Mouse (Mus musculus) kidney, postnatal 0 days (tissue): ENCODE results near the gene Fosb. TPM values are rescaled to one million over a fixed set of nuclear protein-coding genes. Genes with fewer than 3 reads are reported as not detected.

Experiments
- ATAC-seq: fragments of 200-750 bp; cut with Nextera tagmentation; replicated peaks from 2 replicates; pipeline ENCODE4 v1.8.0; 2017; ENCODE audit warnings: low read depth, moderate number of reproducible peaks, moderate TSS enrichment, moderate library complexity; ENCODE audit not compliant: low FRiP score
- DNase-seq: peaks from one replicate; pipeline ENCODE4 v3.0.0-alpha.2; 2016; ENCODE audit warnings: low spot score
- H3K27ac ChIP-seq: fragments of 300-500 bp; sonication (generic); 2 replicates; pipeline ENCODE4 v1.5.1; 2014; ENCODE audit warnings: mild to moderate bottlenecking
- H3K27me3 ChIP-seq: fragments of 300-500 bp; sonication (generic); 2 replicates; pipeline ENCODE4 v1.6.1; 2014; ENCODE audit warnings: low read length, mixed read lengths; ENCODE audit not compliant: insufficient read depth
- H3K36me3 ChIP-seq: fragments of 300-500 bp; sonication (generic); 2 replicates; pipeline ENCODE4 v1.6.1; 2014; ENCODE audit warnings: low read length, mixed read lengths; ENCODE audit not compliant: insufficient read depth
- H3K4me1 ChIP-seq: fragments of 300-500 bp; sonication (generic); replicated peaks from 2 replicates; pipeline ENCODE4 v1.6.1; 2014; ENCODE audit warnings: antibody characterized with exemption, low read length, mixed read lengths; ENCODE audit not compliant: insufficient read depth
- H3K4me2 ChIP-seq: fragments of 300-500 bp; sonication (generic); 2 replicates; pipeline ENCODE4 v1.6.1; 2014; ENCODE audit warnings: mild to moderate bottlenecking, low read length, moderate library complexity, mixed read lengths
- H3K4me3 ChIP-seq: fragments of 300-500 bp; sonication (generic); replicated peaks from 2 replicates; pipeline ENCODE4 v1.5.1; 2014; ENCODE audit warnings: low read depth, low read length
- H3K9ac ChIP-seq: fragments of 300-500 bp; sonication (generic); 2 replicates; pipeline ENCODE4 v1.6.1; 2014; ENCODE audit warnings: low read depth, low read length
- H3K9me3 ChIP-seq: fragments of 300-500 bp; sonication (generic); replicated peaks from 2 replicates; pipeline ENCODE4 v1.6.1; 2016; ENCODE audit warnings: low read length, inconsistent platforms, mixed read lengths
- CTCF ChIP-seq: IDR thresholded peaks from 2 replicates; pipeline ENCODE4 v1.5.1; 2016; ENCODE audit warnings: antibody characterized with exemption, low read depth, mild to moderate bottlenecking, moderate library complexity
- WGBS: fragments of 180-500 bp; shearing (Covaris S2); extraction: QIAGEN DNeasy Blood & Tissue Kit; methylation state at CpG from one replicate; pipeline ENCODE4 v1.1.7; 2014; 5-methylcytosine and 5-hydroxymethylcytosine counted together
- polyA plus RNA-seq: library from polyadenylated mRNA; unstranded; fragments of >200 nt; fragmentation: Nextera tagmentation; extraction: Ambion mirVana; gene quantifications from 2 replicates; pipeline ENCODE4 v1.2.1, GENCODE M21; 2015

The Fosb gene
- polyA plus RNA-seq, 1 experiment from 2014 or later: 0.11 TPM

GRCm38 (mm10) chr7:19271238-19272172, 38.3 kb downstream of the Fosb start, which contains the start of gene Vasp:
Gene Vasp, minus strand, starts transcription at chr7:19271817.
- H3K4me3 ChIP-seq: peak within 1 kb of the TSS; percentile 97
- DNase-seq: peak; percentile 94
- H3K27me3 ChIP-seq: no peaks in the 10 kb centered on the region
- 2% methylated on average over 53 of the region's 62 CpGs for WGBS
- peak within 1 kb of the TSS; percentile 98 for H3K4me2 ChIP-seq
- peak; percentile 55 for ATAC-seq
- peak within 1 kb of the TSS; percentile 92 for H3K27ac ChIP-seq
- H3K36me3 ChIP-seq: no peaks in the 10 kb centered on the region
- H3K9me3 ChIP-seq: no peaks in the 10 kb centered on the region; the same call in 1 of the 2 replicates
- peak; percentile 19; the same call in 1 of the 2 replicates for TF ChIP-seq CTCF
- H3K9ac ChIP-seq: peak within 1 kb of the TSS; percentile 88
- peaks cover 14% of the 10 kb centered on the region for H3K4me1 ChIP-seq

GRCm38 (mm10) chr7:19270509-19271237, 39.2 kb downstream of the Fosb start:
- Histone ChIP-seq H3K27me3 (no peaks in the 10 kb centered on the region), H3K36me3 (no peaks in the 10 kb centered on the region), H3K4me1 (peaks cover 19% of the 10 kb centered on the region), H3K4me3 (peak overlapping the region; percentile 97), H3K9me3 (no peaks in the 10 kb centered on the region), H3K9ac (peak overlapping the region; percentile 88), H3K27ac (peak overlapping the region; percentile 92), H3K4me2 (peak overlapping the region; percentile 98)
- under 1% methylated on average over 20 of the region's 21 CpGs for WGBS
- DNase-seq (peak; percentile 19), ATAC-seq (no peak)
- TF ChIP-seq CTCF: no peak

- H3K4me3 ChIP-seq: peak overlapping the region; percentile 97
- WGBS: under 1% methylated on average over 18 of the region's 19 CpGs
- peak; percentile 88 for DNase-seq
- peak overlapping the region; percentile 98 for H3K4me2 ChIP-seq
- no peak for TF ChIP-seq CTCF
- peak overlapping the region; percentile 92 for H3K27ac ChIP-seq
- no peaks in the 10 kb centered on the region for H3K9me3 ChIP-seq
- 0 out of 2 replicates have a peak, but pooled peaks cover 2% of the 10 kb centered on the region for H3K36me3 ChIP-seq
- peak overlapping the region; percentile 88 for H3K9ac ChIP-seq
- H3K27me3 ChIP-seq: no peaks in the 10 kb centered on the region
- ATAC-seq: peak; percentile 63
- H3K4me1 ChIP-seq: peaks cover 19% of the 10 kb centered on the region
These were observed 40.0 kb downstream of the Fosb start for GRCm38 (mm10) chr7:19269721-19270441.

GRCm38 (mm10) chr7:19268993-19269681, 40.7 kb downstream of the Fosb start:
- DNase-seq: peak; percentile 81
- no peaks in the 10 kb centered on the region for H3K27me3 ChIP-seq
- peak; percentile 22; the same call in 1 of the 2 replicates for ATAC-seq
- peaks cover 5% of the 10 kb centered on the region; the same call in 1 of the 2 replicates for H3K36me3 ChIP-seq
- H3K4me2 ChIP-seq: peak overlapping the region; percentile 98
- peak overlapping the region; percentile 88 for H3K9ac ChIP-seq
- peak overlapping the region; percentile 97 for H3K4me3 ChIP-seq
- peak overlapping the region; percentile 92 for H3K27ac ChIP-seq
- TF ChIP-seq CTCF: no peak
- no peaks in the 10 kb centered on the region for H3K9me3 ChIP-seq
- H3K4me1 ChIP-seq: peaks cover 19% of the 10 kb centered on the region
- 14% methylated on average over 10 of the region's 10 CpGs for WGBS

GRCm38 (mm10) chr7:19267051-19267450, 42.8 kb downstream of the Fosb start:
- Histone ChIP-seq H3K9ac (0 out of 2 replicates have a peak overlapping the region, but pooled peaks have one; percentile 37), H3K4me2 (no peak overlapping the region), H3K27me3 (no peaks in the 10 kb centered on the region), H3K27ac (no peak overlapping the region), H3K4me3 (no peak overlapping the region), H3K9me3 (no peaks in the 10 kb centered on the region), H3K4me1 (peaks cover 17% of the 10 kb centered on the region), H3K36me3 (peaks cover 19% of the 10 kb centered on the region; the same call in 1 of the 2 replicates)
- ATAC-seq: no peak
- no peak for TF ChIP-seq CTCF
- WGBS: 53% methylated on average over 10 of the region's 10 CpGs
- no peak for DNase-seq
